Mouse (Mus musculus) CH12.LX (cell line): ENCODE measurements around the gene Gm37240.
A peak's percentile ranks its signal among the peaks of the same experiment; 100 is the strongest.

Experiments
- CHD2 ChIP-seq: IDR thresholded peaks from 2 replicates; pipeline ENCODE4 v1.6.1; 2011; ENCODE audit warnings: low read length, improper control_type of control experiment
- CTCF ChIP-seq, 2 experiments: IDR thresholded peaks in 1 of 2; conservative IDR thresholded peaks in 1 of 2; 2 replicates each; pipeline ENCODE4 v1.5.1; 2011 to 2012; ENCODE audit warnings: low read depth in 2 of 2, low read length in 2 of 2, improper control_type of control experiment in 1 of 2, inconsistent platforms in 1 of 2, mild to moderate bottlenecking in 1 of 2, moderate library complexity in 1 of 2
- EP300 ChIP-seq: IDR thresholded peaks from 2 replicates; pipeline ENCODE4 v1.6.1; 2011; ENCODE audit warnings: low read length, improper control_type of control experiment
- HCFC1 ChIP-seq: IDR thresholded peaks from 2 replicates; pipeline ENCODE4 v1.6.1; 2012; ENCODE audit warnings: low read depth, mild to moderate bottlenecking, inconsistent platforms, low read length, improper control_type of control experiment
- JUND ChIP-seq: conservative IDR thresholded peaks from 2 replicates; pipeline ENCODE4 v1.6.1; 2011; ENCODE audit warnings: low read depth, low read length, improper control_type of control experiment
- MAX ChIP-seq: IDR thresholded peaks from 2 replicates; pipeline ENCODE4 v1.6.1; 2011; ENCODE audit warnings: low read length, improper control_type of control experiment
- MAZ ChIP-seq: IDR thresholded peaks from 2 replicates; pipeline ENCODE4 v1.6.1; 2012; ENCODE audit warnings: low read depth, mild to moderate bottlenecking, inconsistent platforms, low read length, improper control_type of control experiment, moderate library complexity
- MYC ChIP-seq: IDR thresholded peaks from 2 replicates; pipeline ENCODE4 v1.6.1; 2011; ENCODE audit warnings: low read depth, mild to moderate bottlenecking, improper control_type of control experiment, low read length
- POLR2A ChIP-seq: IDR thresholded peaks from 2 replicates; pipeline ENCODE4 v1.6.1; 2011; ENCODE audit warnings: low read depth, mild to moderate bottlenecking, improper control_type of control experiment, low read length
- RAD21 ChIP-seq: IDR thresholded peaks from 2 replicates; pipeline ENCODE4 v1.6.1; 2011; ENCODE audit warnings: low read depth, mild to moderate bottlenecking, low read length, improper control_type of control experiment, moderate library complexity
- SMC3 ChIP-seq: IDR thresholded peaks from 2 replicates; pipeline ENCODE4 v1.6.1; 2011; ENCODE audit warnings: low read depth, low read length, improper control_type of control experiment
- USF1 ChIP-seq: IDR thresholded peaks from 2 replicates; pipeline ENCODE4 v1.6.1; 2014; ENCODE audit warnings: low read depth, mild to moderate bottlenecking, inconsistent platforms, low read length, improper control_type of control experiment

DNA sequence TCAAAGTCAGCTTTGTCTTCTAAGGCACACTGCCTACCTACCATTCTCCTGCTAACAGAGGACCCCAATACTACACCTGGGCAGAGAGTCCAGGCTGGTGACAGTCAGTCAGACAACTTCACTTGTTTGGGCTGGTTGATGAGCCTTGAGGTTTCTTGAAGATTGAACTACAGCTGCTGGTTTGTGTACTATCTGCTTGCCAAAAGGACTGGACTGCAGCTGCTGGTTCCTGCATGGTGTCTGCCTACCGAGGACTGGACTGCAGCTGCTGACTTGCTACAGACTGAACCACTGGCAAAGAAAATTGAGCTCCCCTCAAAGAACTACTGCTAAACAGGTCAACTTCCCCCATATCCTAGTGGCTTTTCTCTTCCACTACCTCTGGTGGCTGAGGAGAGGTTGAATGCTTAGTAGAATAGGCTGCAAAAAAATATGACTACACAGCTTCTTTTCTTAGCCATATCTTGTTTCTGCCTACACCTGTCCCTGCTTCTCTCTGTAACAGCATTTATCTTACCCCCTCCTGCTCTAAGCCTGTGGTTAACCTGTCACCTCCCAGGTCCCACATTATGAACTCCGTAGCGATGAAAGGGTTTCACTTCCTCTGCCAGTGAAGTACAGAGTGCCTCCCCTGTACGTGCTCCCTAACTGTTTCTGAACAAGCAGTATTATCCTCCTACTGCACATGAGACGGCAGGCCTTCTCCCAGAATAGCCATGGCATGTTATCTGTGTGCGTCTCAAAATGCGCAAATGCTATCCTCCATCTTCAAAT lies 173.2 kb downstream of the Gm37240 start:
- TF ChIP-seq MAX: 0 out of 2 replicates have a peak, but pooled peaks have one; percentile 9
- no peak for TF ChIP-seq MYC
- no peak for TF ChIP-seq CTCF (conservative IDR thresholded peaks at IDR 0.05 in 1 of 2, IDR thresholded peaks at IDR 0.05 in 1 of 2; ENCODE audit: low read depth in 2 of 2, low read length in 2 of 2)
- TF ChIP-seq POLR2A: no peak
- no peak for TF ChIP-seq RAD21
- no peak for TF ChIP-seq CHD2
- TF ChIP-seq HCFC1: no peak
- TF ChIP-seq EP300: peak; percentile 89
- no peak for TF ChIP-seq USF1
- no peak for TF ChIP-seq JUND
- peak; percentile 55; the same call in 1 of the 2 replicates for TF ChIP-seq MAZ
- no peak for TF ChIP-seq SMC3
